Mouse (Mus musculus) limb, embryonic 14.5 days (tissue): Measurements from ENCODE around the gene Frat1. TPM values are rescaled to one million over a fixed set of nuclear protein-coding genes. Genes with fewer than 3 reads are reported as not detected.
A peak's percentile ranks its signal among the peaks of the same experiment; 100 is the strongest.
"Not testable (repeated sequence)": the region's sequence is repeated elsewhere in the genome, so short reads cannot be mapped to it uniquely, and the experiment has no call there.

Source experiments
- ATAC-seq: fragments of 200-750 bp; cut with Nextera tagmentation; 2 replicates; pipeline ENCODE4 v1.8.0; 2017; ENCODE audit warnings: low read depth, moderate number of reproducible peaks, moderate TSS enrichment; ENCODE audit not compliant: low FRiP score
- DNase-seq: peaks from one replicate; pipeline ENCODE4 v3.0.0-alpha.2; 2015; ENCODE audit warnings: low spot score
- H3K27ac ChIP-seq: fragments of 300-500 bp; sonication (generic); replicated peaks from 2 replicates; pipeline ENCODE4 v1.5.1; 2014; ENCODE audit warnings: low read depth, mild to moderate bottlenecking, low read length, moderate library complexity, mixed read lengths
- H3K27me3 ChIP-seq: fragments of 300-500 bp; sonication (generic); 2 replicates; pipeline ENCODE4 v1.6.1; 2014; ENCODE audit warnings: low read length, mixed read lengths; ENCODE audit not compliant: control insufficient read depth, insufficient read depth
- H3K36me3 ChIP-seq: fragments of 300-500 bp; sonication (generic); 2 replicates; pipeline ENCODE4 v1.6.1; 2014; ENCODE audit warnings: mild to moderate bottlenecking, low read length, moderate library complexity, mixed read lengths; ENCODE audit not compliant: control insufficient read depth, insufficient read depth
- H3K4me1 ChIP-seq: fragments of 300-500 bp; sonication (generic); 2 replicates; pipeline ENCODE4 v1.6.1; 2014; ENCODE audit warnings: antibody characterized with exemption, low read length, mixed read lengths; ENCODE audit not compliant: control insufficient read depth, insufficient read depth
- H3K4me2 ChIP-seq: fragments of 300-500 bp; sonication (generic); replicated peaks from 2 replicates; pipeline ENCODE4 v1.6.1; 2014; ENCODE audit warnings: low read depth, mild to moderate bottlenecking, low read length, moderate library complexity; ENCODE audit not compliant: severe bottlenecking
- H3K4me3 ChIP-seq: fragments of 300-500 bp; sonication (generic); replicated peaks from 2 replicates; pipeline ENCODE4 v1.5.1; 2014; ENCODE audit warnings: low read length
- H3K9ac ChIP-seq: fragments of 300-500 bp; sonication (generic); 2 replicates; pipeline ENCODE4 v1.6.1; 2014; ENCODE audit warnings: mild to moderate bottlenecking, low read depth, low read length, moderate library complexity; ENCODE audit not compliant: severe bottlenecking
- H3K9me3 ChIP-seq: fragments of 300-500 bp; sonication (generic); 2 replicates; pipeline ENCODE4 v1.6.1; 2016; ENCODE audit warnings: low read length; ENCODE audit not compliant: control insufficient read depth
- POLR2A ChIP-seq: fragments of 200-500 bp; IDR thresholded peaks from 2 replicates; pipeline ENCODE4 v1.8.0; 2012; ENCODE audit warnings: inconsistent platforms, mild to moderate bottlenecking, moderate library complexity, borderline replicate concordance; ENCODE audit not compliant: insufficient read depth, insufficient read length; ENCODE audit errors: extremely low read depth
- WGBS: fragments of 180-500 bp; shearing (Covaris S2); extraction: QIAGEN DNeasy Blood & Tissue Kit; methylation state at CpG from one replicate; pipeline ENCODE4 v1.1.7; 2014; 5-methylcytosine and 5-hydroxymethylcytosine counted together
- polyA plus RNA-seq, 2 experiments: library from polyadenylated mRNA; depleted of rRNA in 1 of 2; stranded (reverse) in 1 of 2; unstranded in 1 of 2; fragments of >200 nt; fragmentation: Nextera tagmentation in 1 of 2; extraction: Ambion mirVana in 1 of 2; gene quantifications; 2 replicates each; pipeline versions ENCODE4 v1.2.1 to v1.2.3; 2012 to 2014

Gene Frat1
- polyA plus RNA-seq, 2 experiments: 1.5 to 4.6 TPM

- H3K4me1 ChIP-seq: peaks cover 3% of the 10 kb centered on the region; the same call in 1 of the 2 replicates
- no peak overlapping the region for H3K4me3 ChIP-seq
- no peaks in the 10 kb centered on the region for H3K27me3 ChIP-seq
- H3K9ac ChIP-seq: no peak overlapping the region
- no peak overlapping the region for H3K27ac ChIP-seq
- no peak for DNase-seq
- peaks cover 5% of the 10 kb centered on the region; the same call in 1 of the 2 replicates for H3K36me3 ChIP-seq
- H3K4me2 ChIP-seq: no peak overlapping the region
- 73% methylated on average over 5 of the region's 5 CpGs for WGBS
- ATAC-seq: no peak
- TF ChIP-seq POLR2A: no peak
- no peaks in the 10 kb centered on the region for H3K9me3 ChIP-seq
Observed at GRCm38 (mm10) chr19:41857086-41857762, 27.5 kb downstream of the Frat1 start.

DNA sequence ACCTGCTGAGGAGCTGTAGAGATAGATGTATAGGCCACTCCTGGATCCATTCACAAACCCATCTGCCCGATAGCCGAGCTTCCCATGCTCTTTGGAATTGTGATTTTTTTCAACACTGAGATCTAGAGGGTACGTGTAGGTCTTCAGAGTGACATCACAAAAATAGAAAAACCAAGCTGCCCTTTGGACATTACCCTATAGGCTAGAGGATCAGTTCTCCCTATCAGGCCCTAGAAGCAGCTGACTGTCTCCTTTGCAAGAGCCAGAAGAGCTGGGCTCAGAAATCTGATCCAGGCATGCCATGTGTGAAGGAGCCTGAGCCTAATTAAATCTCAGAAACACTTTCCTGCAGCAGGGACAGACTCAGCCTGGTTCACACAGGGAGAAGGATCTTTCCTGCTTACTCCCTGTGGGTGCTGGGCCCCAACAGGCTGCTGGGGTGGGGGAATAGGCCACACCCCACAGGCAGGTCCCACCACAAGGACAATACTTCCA, 28.1 kb downstream of the Frat1 start:
- Histone ChIP-seq H3K27me3 (no peaks in the 10 kb centered on the region), H3K9ac (no peak overlapping the region), H3K36me3 (peaks cover 12% of the 10 kb centered on the region), H3K4me2 (no peak overlapping the region), H3K27ac (no peak overlapping the region), H3K4me1 (peaks cover 3% of the 10 kb centered on the region; the same call in 1 of the 2 replicates), H3K9me3 (no peaks in the 10 kb centered on the region), H3K4me3 (no peak overlapping the region)
- DNase-seq (no peak), ATAC-seq (peak; percentile 19; the same call in 1 of the 2 replicates)
- WGBS: 80% methylated on average over 3 of the region's 3 CpGs
- TF ChIP-seq POLR2A: no peak

DNA sequence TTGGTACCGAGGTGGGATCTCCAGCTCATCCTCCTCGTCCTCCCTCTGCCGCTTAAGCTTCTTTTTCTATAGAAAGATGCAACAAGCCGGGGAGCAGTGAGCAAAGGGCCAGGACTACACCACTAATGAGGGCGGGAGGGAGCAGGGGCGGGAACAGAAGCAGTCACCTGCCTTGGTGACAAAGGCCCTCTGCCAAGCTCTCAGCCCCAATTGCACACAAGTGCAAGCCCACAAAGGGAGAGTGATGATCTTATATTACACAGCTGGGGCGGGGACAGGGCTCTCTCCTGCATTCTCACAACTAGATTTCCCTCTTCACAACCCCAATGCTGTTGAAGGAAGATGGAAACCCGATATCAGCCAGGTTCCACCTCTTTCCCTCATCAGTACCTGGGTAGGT, 36.9 kb downstream of the Frat1 start:
- DNase-seq: no peak
- no peak overlapping the region for H3K4me3 ChIP-seq
- H3K27ac ChIP-seq: no peak overlapping the region
- no peak for TF ChIP-seq POLR2A
- no peak overlapping the region for H3K4me2 ChIP-seq
- no peaks in the 10 kb centered on the region for H3K27me3 ChIP-seq
- H3K4me1 ChIP-seq: no peaks in the 10 kb centered on the region
- peaks cover 76% of the 10 kb centered on the region for H3K36me3 ChIP-seq
- ATAC-seq: no peak
- no peak overlapping the region for H3K9ac ChIP-seq
- 90% methylated on average over 8 of the region's 8 CpGs for WGBS
- H3K9me3 ChIP-seq: no peaks in the 10 kb centered on the region

GRCm38 (mm10) chr19:41869296-41869695, 39.5 kb downstream of the Frat1 start:
- DNase-seq (no peak), ATAC-seq (no peak)
- no peak overlapping the region for H3K4me2 ChIP-seq
- no peaks in the 10 kb centered on the region for H3K9me3 ChIP-seq
- no peak for TF ChIP-seq POLR2A
- 99% methylated on average over 5 of the region's 5 CpGs for WGBS
- no peak overlapping the region for H3K27ac ChIP-seq
- H3K36me3 ChIP-seq: peaks cover 73% of the 10 kb centered on the region
- no peaks in the 10 kb centered on the region for H3K27me3 ChIP-seq
- no peak overlapping the region for H3K9ac ChIP-seq
- no peak overlapping the region for H3K4me3 ChIP-seq
- no peaks in the 10 kb centered on the region for H3K4me1 ChIP-seq

GRCm38 (mm10) chr19:41869946-41870345, 40.2 kb downstream of the Frat1 start:
- not testable (repeated sequence) for H3K9ac ChIP-seq, H3K4me1 ChIP-seq, H3K27me3 ChIP-seq, H3K9me3 ChIP-seq, DNase-seq, H3K27ac ChIP-seq, H3K4me2 ChIP-seq, ATAC-seq, H3K4me3 ChIP-seq
- 73% methylated on average over 5 of the region's 5 CpGs for WGBS
- peaks cover 74% of the 10 kb centered on the region for H3K36me3 ChIP-seq
